Mouse (Mus musculus): Measurements from ENCODE around the gene Rps27a.

DNA sequence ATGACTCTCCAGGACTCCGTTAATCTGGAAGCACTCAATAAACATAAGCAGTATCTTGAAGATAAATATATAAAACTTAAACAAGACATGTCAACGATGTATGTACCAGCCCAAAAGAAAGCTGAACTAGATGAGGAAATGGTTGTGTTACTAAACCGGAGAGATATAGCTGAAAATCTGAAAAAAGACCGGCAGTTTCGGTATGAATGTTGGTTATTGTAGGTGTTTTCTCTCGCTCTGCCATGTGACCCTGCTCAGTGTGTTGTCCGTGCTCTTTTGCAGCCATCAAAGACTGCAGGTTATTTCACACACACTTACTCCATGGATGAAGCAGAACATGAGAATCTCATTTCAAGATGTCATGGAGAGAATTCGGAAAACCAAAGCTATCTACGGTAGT, 12.5 kb upstream of the Rps27a start:
- TF ChIP-seq MYOG (IDR thresholded peaks at IDR 0.05; ENCODE audit: control insufficient read depth, extremely low read depth, insufficient read length) (no peak), CTCF (IDR thresholded peaks at IDR 0.05; ENCODE audit: control insufficient read depth, insufficient read depth, insufficient read length) (no peak)
